Mouse (Mus musculus): ENCODE measurements around the gene Gm10354.

Gm10354 gene

DNA sequence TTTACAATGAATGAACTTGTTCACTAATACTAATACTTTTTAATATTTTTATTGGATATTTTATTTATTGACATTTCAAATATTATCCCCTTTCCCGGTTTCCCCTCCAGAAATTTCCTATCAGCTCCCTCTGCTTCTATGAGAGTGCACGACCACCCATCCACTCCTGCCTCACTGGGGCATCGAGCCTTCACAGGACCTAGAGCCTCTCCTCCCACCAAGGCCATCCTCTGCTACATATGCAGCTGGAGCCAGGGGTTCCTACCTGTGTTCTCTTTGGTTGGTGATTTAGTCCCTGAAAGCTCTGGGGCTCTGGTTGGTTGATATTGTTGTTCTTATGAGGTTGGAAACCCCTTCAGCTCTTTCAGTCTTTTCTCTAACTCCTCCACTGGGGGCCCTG is 26.0 kb downstream of the Gm10354 start:
- WGBS, result 65% methylated on average over 3 of the region's 3 CpGs

DNA sequence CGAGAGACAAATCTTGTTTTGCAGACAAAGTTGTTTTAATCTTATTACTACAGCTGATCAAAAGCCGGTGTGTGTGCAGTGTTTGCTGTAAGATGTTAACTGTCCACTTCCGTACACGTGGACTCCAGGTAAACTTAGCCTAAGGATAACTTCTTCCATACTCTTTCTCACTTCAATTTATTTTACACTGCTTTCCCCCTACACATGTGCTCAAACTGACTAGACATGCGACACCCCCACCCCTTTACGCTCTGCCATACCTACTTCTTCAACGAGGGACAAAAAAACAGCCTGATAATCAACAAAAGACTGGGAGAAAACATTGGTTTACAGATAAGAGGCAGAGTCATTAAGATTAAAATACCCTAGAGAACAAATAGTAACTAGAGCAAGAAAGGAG is 26.9 kb downstream of the Gm10354 start:
- WGBS, result 68% methylated on average over 7 of the region's 7 CpGs

DNA sequence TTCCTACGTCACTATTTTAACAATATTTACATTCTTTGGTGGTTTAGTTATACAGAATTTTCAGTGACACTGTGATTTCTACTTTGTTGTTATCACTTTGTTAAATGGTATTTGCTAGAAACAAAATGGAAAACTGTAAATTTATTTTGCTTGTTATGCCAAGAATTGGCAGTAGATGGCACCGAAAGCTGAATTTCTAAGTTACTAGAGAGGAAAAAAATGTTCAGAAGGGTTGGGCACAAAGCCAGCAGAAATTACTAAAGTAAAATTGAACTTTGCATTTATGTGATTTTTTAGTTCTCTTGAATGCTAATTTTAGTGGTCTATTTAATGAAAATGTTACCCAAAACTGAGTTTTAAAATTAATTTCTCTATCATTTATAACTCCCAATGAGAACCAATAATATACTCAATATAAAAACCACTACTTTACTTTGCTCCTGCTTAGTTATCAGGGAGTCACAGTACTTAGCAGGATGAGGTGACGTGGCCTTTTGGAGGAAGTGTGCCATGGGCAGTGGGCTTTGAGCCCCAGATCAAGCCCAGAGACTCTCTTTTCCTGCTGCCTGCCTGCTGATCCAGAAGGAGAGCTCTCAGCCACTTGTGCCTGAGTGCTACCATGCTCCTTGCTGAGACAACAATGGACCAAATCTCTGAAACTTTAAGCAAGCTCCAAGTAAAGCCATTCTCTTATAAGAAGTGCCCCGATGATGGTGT is 31.1 kb downstream of the Gm10354 start:
- WGBS, result 59% methylated on average over 4 of the region's 4 CpGs

DNA sequence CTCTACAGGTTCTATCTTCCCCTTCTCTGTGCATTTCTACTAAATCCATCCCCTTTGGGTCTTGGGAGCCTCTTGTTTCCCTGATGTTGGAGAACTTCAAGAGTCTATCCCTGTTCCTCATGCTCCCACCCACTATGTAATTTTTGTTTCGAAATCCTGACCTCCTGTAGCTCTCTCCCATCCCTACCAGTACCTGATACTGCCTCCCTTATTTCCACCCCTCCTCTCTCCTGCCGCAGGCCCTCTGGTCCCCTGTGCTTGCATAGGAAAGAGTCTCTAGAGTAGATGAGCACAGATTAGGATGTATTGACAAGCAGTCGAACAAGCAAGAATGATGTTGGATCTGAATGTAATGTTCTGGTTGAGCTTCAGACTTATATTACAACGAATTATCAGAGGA is 33.2 kb downstream of the Gm10354 start:
- WGBS, result 60% methylated on average over 4 of the region's 4 CpGs

DNA sequence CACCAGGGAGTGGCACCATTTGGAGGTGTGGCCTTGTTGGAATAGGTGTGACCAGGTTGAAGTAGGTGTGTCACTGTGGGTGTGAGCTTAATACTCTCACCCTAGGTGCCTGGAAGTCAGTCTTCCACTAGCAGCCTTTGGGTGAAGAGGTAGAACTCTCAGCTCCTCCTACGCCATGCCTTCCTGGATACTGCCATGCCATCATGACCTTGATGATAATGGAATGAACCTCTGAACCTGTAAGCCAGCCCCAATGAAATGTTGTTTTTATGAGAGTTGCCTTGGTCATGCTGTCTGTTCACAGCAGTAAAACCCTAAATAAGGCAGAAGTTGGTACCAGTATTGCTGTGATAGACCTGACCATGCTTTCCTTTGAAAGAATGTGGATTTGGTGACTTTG is 37.7 kb downstream of the Gm10354 start:
- WGBS, result 87% methylated on average over 1 of the region's 1 CpGs

DNA sequence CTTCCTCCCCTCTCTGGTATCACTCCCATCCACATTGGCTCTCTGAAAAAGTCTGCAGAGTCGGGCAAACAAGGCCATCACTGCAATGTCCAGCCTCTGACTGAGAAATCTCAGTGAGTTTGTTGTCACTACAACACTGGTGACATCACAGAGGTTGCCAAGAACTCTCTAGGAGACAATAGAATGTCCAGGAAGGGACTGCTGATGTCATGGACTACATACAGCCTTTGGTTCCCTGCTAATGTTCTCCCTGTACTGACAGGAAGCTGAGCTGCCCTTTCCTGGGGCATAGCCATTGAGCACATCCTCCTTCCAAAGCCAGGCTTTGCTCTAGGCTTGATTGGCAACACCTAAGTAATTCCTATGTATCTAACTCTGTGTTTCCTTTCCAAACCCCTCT is 40.4 kb downstream of the Gm10354 start, which contains the start of gene Speer4e:
Gene Speer4e (minus strand): TSS at position 101 of the 400 bp plus-strand sequence.
- WGBS, result 18% methylated on average over 1 of the region's 1 CpGs

DNA sequence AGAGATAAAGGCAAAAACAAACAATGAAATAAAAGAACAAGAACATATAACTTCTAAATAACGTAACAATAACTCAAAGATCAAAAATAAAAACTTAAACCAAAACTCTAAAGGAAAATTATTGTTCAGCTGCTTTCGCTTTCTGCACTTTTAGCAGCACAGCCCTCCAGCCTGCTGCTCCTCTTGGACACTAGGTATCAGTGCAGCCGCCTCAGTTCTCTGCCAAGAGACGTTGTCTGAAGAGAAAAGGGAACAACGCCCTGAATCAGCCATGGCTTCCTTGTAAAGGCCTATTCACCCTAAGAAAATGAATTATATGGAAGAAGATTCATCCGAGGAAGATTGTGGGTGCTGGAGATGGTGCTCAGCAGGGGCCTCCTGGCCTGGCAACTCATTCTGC is 45.0 kb downstream of the Gm10354 start:
- WGBS, result 69% methylated on average over 5 of the region's 6 CpGs

DNA sequence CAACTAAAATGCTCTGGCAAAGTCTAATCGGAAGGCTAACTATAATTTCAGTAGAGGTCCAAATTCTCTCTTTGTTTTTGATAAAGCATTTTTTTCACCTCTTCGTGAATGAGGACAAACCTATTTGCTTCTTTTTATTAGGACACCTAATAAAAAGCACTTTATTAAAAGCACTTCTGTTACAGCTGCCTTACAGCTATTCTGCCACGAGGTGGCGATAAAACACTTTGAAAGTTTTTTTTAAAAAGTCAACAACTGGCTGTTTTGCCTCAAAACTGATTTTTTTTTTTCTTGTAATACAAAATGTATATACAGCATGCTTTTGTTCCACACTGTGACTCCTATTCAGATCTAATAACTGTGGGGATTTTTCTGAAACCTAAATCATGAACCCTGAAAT is 51.7 kb downstream of the Gm10354 start:
- 31% methylated on average over 4 of the region's 4 CpGs for WGBS
